Mouse (Mus musculus) lung, postnatal 0 days (tissue): ENCODE results near the gene Poldip3.

ENCODE experiments used
- CTCF ChIP-seq: IDR thresholded peaks from 2 replicates; pipeline ENCODE4 v1.5.1; 2016; ENCODE audit warnings: antibody characterized with exemption, mild to moderate bottlenecking
- EP300 ChIP-seq: IDR thresholded peaks from 2 replicates; pipeline ENCODE4 v1.6.1; 2016; ENCODE audit warnings: antibody characterized with exemption, mild to moderate bottlenecking, control low read depth

DNA sequence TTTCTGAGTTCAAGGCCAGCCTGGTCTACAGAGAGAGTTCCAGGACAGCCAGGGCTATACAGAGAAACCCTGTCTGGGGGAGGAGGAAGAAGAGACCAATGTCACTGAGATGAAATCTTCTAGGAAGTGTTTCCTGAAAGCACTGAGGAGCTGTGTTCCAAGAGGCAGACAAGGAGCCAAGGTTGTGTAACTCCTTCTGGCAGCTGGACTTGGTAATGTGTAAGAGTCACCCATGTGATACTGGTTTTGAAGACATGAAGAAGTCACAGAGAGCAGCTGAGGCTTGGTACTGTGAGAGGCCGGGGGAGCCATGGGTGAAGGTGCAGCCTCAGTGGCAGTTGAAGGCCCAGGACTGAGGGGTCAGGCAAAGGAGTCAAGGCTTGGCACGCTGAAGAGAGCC is 55.5 kb downstream of the Poldip3 start:
- TF ChIP-seq CTCF (no peak), EP300 (no peak)
